In genomic region chr7:110122565-110123422, GRCm38 (mm10) we compare ENCODE assay signal across 8 mouse cellular contexts. TPM values are rescaled to one million over a fixed set of nuclear protein-coding genes. Genes with fewer than 3 reads are reported as not detected.
DNase-seq lines count a peak whose midpoint lies in the region; ATAC-seq and TF ChIP-seq lines count a peak whose summit lies in the region.

No protein-coding gene starts in this region.

- peak; percentile 40 to 50 for DNase-seq in CD8-positive naive resting alpha-beta T cell, adult 2 months (ENCODE audit: low read depth in 2 of 2, low spot score in 2 of 2)
- DNase-seq in kidney, postnatal 0 days (ENCODE audit: low spot score) = peak; percentile 68
- peak; percentile 45 for DNase-seq in liver, embryonic 13.5 days
- DNase-seq in thymus, postnatal 0 days (ENCODE audit: low spot score) = peak; percentile 72

- no peaks in the 10 kb centered on the region for H3K27me3 ChIP-seq in erythroblast, embryonic 14.5 days (ENCODE audit: control insufficient read depth)
- H3K27me3 ChIP-seq in heart, embryonic 13.5 days (replicated peaks) = no peaks in the 10 kb centered on the region
- no peaks in the 10 kb centered on the region for H3K27me3 ChIP-seq in kidney, postnatal 0 days (ENCODE audit: insufficient read depth, low read length)
- H3K27me3 ChIP-seq in liver, embryonic 13.5 days = no peaks in the 10 kb centered on the region
- no peaks in the 10 kb centered on the region for H3K27me3 ChIP-seq in neural tube, embryonic 13.5 days

- peaks cover 36% of the 10 kb centered on the region for H3K36me3 ChIP-seq in erythroblast, embryonic 14.5 days (ENCODE audit: control insufficient read depth)
- peaks cover 18% of the 10 kb centered on the region for H3K36me3 ChIP-seq in heart, embryonic 13.5 days
- peaks cover 4% of the 10 kb centered on the region; the same call in 1 of the 2 replicates for H3K36me3 ChIP-seq in kidney, postnatal 0 days (ENCODE audit: insufficient read depth, low read length)
- peaks cover 26% of the 10 kb centered on the region for H3K36me3 ChIP-seq in liver, embryonic 13.5 days
- H3K36me3 ChIP-seq in neural tube, embryonic 13.5 days = no peaks in the 10 kb centered on the region

- H3K4me3 ChIP-seq in bone marrow macrophage, adult 2 months (ENCODE audit: insufficient read depth, low read length) = peak overlapping the region; percentile 96
- H3K4me3 ChIP-seq in erythroblast, embryonic 14.5 days (replicated peaks) = peak overlapping the region; percentile 99
- peak overlapping the region; percentile 99 for H3K4me3 ChIP-seq in heart, embryonic 13.5 days
- H3K4me3 ChIP-seq in kidney, postnatal 0 days (replicated peaks; ENCODE audit: low read depth, low read length) = peak overlapping the region; percentile 93
- peak overlapping the region; percentile 93 for H3K4me3 ChIP-seq in liver, embryonic 13.5 days (replicated peaks)
- peak overlapping the region; percentile 76 for H3K4me3 ChIP-seq in neural tube, embryonic 13.5 days

- no peak for TF ChIP-seq POLR2A in bone marrow macrophage, adult 2 months (IDR thresholded peaks at IDR 0.05; ENCODE audit: borderline replicate concordance, low read depth, low read length)

- WGBS in heart, embryonic 13.5 days = under 1% methylated on average over 74 of the region's 74 CpGs
- under 1% methylated on average over 66 of the region's 74 CpGs for WGBS in kidney, postnatal 0 days
- under 1% methylated on average over 74 of the region's 74 CpGs for WGBS in liver, embryonic 13.5 days (ENCODE audit: insufficient replicate concordance)
- under 1% methylated on average over 72 of the region's 74 CpGs for WGBS in neural tube, embryonic 13.5 days

- peaks cover 10% of the 10 kb centered on the region for H3K4me1 ChIP-seq in bone marrow macrophage, adult 2 months (ENCODE audit: control insufficient read depth, insufficient read depth, low read length)
- H3K4me1 ChIP-seq in erythroblast, embryonic 14.5 days (ENCODE audit: control insufficient read depth) = peaks cover 35% of the 10 kb centered on the region
- peaks cover 51% of the 10 kb centered on the region for H3K4me1 ChIP-seq in heart, embryonic 13.5 days
- H3K4me1 ChIP-seq in kidney, postnatal 0 days (replicated peaks; ENCODE audit: insufficient read depth, low read length) = 0 out of 2 replicates have a peak, but pooled peaks cover 6% of the 10 kb centered on the region
- peaks cover 26% of the 10 kb centered on the region for H3K4me1 ChIP-seq in liver, embryonic 13.5 days (replicated peaks)
- peaks cover 17% of the 10 kb centered on the region for H3K4me1 ChIP-seq in neural tube, embryonic 13.5 days (replicated peaks)

- H3K4me2 ChIP-seq in heart, embryonic 13.5 days = peak overlapping the region; percentile 85
- H3K4me2 ChIP-seq in kidney, postnatal 0 days (ENCODE audit: low read length) = peak overlapping the region; percentile 69
- peak overlapping the region; percentile 79 for H3K4me2 ChIP-seq in liver, embryonic 13.5 days
- peak overlapping the region; percentile 70 for H3K4me2 ChIP-seq in neural tube, embryonic 13.5 days

- no peaks in the 10 kb centered on the region for H3K9me3 ChIP-seq in erythroblast, embryonic 14.5 days (ENCODE audit: control insufficient read depth, low read length)
- no peaks in the 10 kb centered on the region for H3K9me3 ChIP-seq in heart, embryonic 13.5 days
- H3K9me3 ChIP-seq in kidney, postnatal 0 days (replicated peaks; ENCODE audit: low read length) = no peaks in the 10 kb centered on the region
- H3K9me3 ChIP-seq in liver, embryonic 13.5 days (replicated peaks) = no peaks in the 10 kb centered on the region
- no peaks in the 10 kb centered on the region for H3K9me3 ChIP-seq in neural tube, embryonic 13.5 days

- no peak for TF ChIP-seq CTCF in bone marrow macrophage, adult 2 months (IDR thresholded peaks at IDR 0.05; ENCODE audit: low read depth, low read length)
- TF ChIP-seq CTCF in kidney, postnatal 0 days (IDR thresholded peaks at IDR 0.05; ENCODE audit: low read depth) = no peak

- no peak for ATAC-seq in heart, embryonic 13.5 days (ENCODE audit: extremely low read depth, insufficient number of reproducible peaks, low FRiP score, low TSS enrichment)
- peak; percentile 6; the same call in 1 of the 2 replicates for ATAC-seq in kidney, postnatal 0 days (replicated peaks; ENCODE audit: low FRiP score, low read depth)
- ATAC-seq in liver, embryonic 13.5 days (ENCODE audit: low read depth) = peak; percentile 12
- no peak; the same call in none of the 2 replicates for ATAC-seq in neural tube, embryonic 13.5 days (ENCODE audit: low read depth)

- H3K27ac ChIP-seq in bone marrow macrophage, adult 2 months (ENCODE audit: insufficient read depth, low read depth, low read length) = peak overlapping the region; percentile 74
- peak overlapping the region; percentile 98 for H3K27ac ChIP-seq in heart, embryonic 13.5 days (replicated peaks)
- H3K27ac ChIP-seq in kidney, postnatal 0 days = peak overlapping the region; percentile 93
- peak overlapping the region; percentile 93 for H3K27ac ChIP-seq in liver, embryonic 13.5 days
- peak overlapping the region; percentile 78 for H3K27ac ChIP-seq in neural tube, embryonic 13.5 days (replicated peaks)

- H3K9ac ChIP-seq in heart, embryonic 13.5 days = peak overlapping the region; percentile 99
- H3K9ac ChIP-seq in kidney, postnatal 0 days (ENCODE audit: low read depth, low read length) = peak overlapping the region; percentile 87
- H3K9ac ChIP-seq in liver, embryonic 13.5 days = peak overlapping the region; percentile 96
- peak overlapping the region; percentile 72 for H3K9ac ChIP-seq in neural tube, embryonic 13.5 days

RNA-seq across cellular contexts. Expression of gene Wee1, which starts 0.9 kb away (rescaled TPM):
- 7.1 and 7.2 TPM in 2 replicates for polyA plus RNA-seq in bone marrow macrophage, adult 2 months (2012; ENCODE audit: insufficient read depth, insufficient read length, missing spikeins)
- polyA plus RNA-seq in erythroblast, embryonic 14.5 days (2012) = 0.69 and 1.1 TPM in 2 replicates
- 21.8 and 23.7 TPM in 2 replicates for polyA plus RNA-seq in heart, embryonic 13.5 days (2015; fragmentation: Nextera tagmentation; extraction: Ambion mirVana)
- polyA plus RNA-seq in kidney, postnatal 0 days (2015; fragmentation: Nextera tagmentation; extraction: Ambion mirVana) = 15.4 and 16.9 TPM in 2 replicates
- 10.2 and 12.2 TPM in 2 replicates for polyA plus RNA-seq in liver, embryonic 13.5 days (2015; fragmentation: Nextera tagmentation; extraction: Ambion mirVana)
- polyA plus RNA-seq in neural tube, embryonic 13.5 days (2015; fragmentation: Nextera tagmentation; extraction: Ambion mirVana) = 5.7 and 6.6 TPM in 2 replicates
- 15.9 and 17.0 TPM in 2 replicates for polyA plus RNA-seq in thymus, postnatal 0 days (2015; fragmentation: Nextera tagmentation; extraction: Ambion mirVana)

Comparison
In these comparisons a context has a peak if more than half of its experiments do, and no peak if none do; other contexts are left out.
1. ATAC-seq: peak in kidney, postnatal 0 days (single experiment) and liver, embryonic 13.5 days (single experiment); none in heart, embryonic 13.5 days (single experiment) and neural tube, embryonic 13.5 days (single experiment).
2. Peak in every context shown above with its lines, with median percentiles within 50 percentile points of each other: DNase-seq, H3K27ac ChIP-seq, H3K4me3 ChIP-seq, H3K4me2 ChIP-seq and H3K9ac ChIP-seq.